Mouse (Mus musculus) Patski (cell line): ENCODE measurements around the gene Tmem182. TPM values are rescaled to one million over a fixed set of nuclear protein-coding genes. Genes with fewer than 3 reads are reported as not detected.

ENCODE experiments used
- ATAC-seq: fragments of 100-300 bp; one replicate; pipeline ENCODE4 v1.8.0; 2021
- CTCF ChIA-PET: fragments of 350-600 bp; sonication (Branson Sonifier 250); formaldehyde crosslinking; loops from one replicate; lab custom pipeline; 2022; ENCODE audit warnings: inconsistent platforms; lab: Charles Lee
- POLR2A ChIA-PET: fragments of 350-600 bp; sonication (Branson Sonifier 250); formaldehyde crosslinking; loops from one replicate; lab custom pipeline; 2022; ENCODE audit warnings: antibody characterized with exemption, inconsistent platforms; lab: Charles Lee
- DNase-seq: peaks from one replicate; pipeline ENCODE4 v3.0.0-alpha.2; 2011; ENCODE audit warnings: low read depth, low spot score
- H3K27me3 ChIP-seq: fragments of 371-371 bp; one replicate; pipeline ENCODE4 v1.5.1; 2021
- CTCF ChIP-seq: fragments of 100-300 bp; IDR thresholded peaks from one replicate; pipeline ENCODE4 v1.5.1; 2021
- in situ Hi-C: fragments of 300-500 bp; cut with MboI; formaldehyde crosslinking; loops from 3 replicates; pipeline ENCODE4 v1.11.1; 2018; ENCODE audit warnings: low pct_unique_long_range_greater_than_20kb, mixed read lengths
- polyA plus RNA-seq: library from polyadenylated mRNA; unstranded; gene quantifications from one replicate; pipeline ENCODE4 v1.2.3, GENCODE M21; 2021

The Tmem182 gene
- polyA plus RNA-seq, 1 experiment from 2014 or later: not detected

DNA sequence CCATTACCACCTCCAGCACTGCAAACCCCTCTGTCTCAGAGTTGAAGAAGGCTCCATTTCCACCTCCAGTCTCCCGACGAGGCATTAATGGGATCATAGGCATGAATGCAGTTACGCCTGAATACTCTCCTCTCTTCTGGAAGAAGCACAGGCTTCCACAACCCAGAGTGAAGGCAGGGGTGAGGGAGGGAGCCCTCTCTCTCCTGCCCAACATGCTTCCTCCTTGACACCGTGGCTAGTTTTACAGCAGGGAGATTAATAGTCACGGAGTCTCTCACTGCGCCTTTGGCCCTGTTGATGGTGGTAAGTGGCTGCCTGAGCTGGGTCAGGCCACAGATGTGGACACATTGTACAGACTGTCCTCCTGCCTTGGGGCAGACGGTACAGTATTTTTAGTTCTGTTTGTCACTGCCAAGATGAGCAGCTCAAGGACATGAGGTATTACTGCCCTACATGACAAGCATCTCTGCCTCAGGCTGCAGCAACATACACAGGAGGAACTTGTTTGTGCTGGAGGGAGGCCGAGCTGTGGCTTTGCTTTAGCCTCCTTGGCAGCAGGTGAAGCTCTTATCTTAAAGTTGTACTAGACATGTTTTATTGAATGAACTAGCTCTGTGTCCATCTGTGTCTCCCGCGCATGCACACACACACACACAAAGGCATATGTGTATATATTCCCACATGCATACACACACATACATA is 24.0 kb downstream of the Tmem182 start:
- H3K27me3 ChIP-seq: peaks cover 4% of the 10 kb centered on the region
- DNase-seq (no peak), ATAC-seq (no peak)
- in situ Hi-C loops: no loop called here
- ChIA-PET CTCF (interaction anchor here (1.0 to 2.6 kb wide), 3 partner anchors 10 to 27 kb away, joined by 3 to 8 read pairs (median 4); no protein-coding TSS in a partner anchor), POLR2A (no interaction called here)
- TF ChIP-seq CTCF: no peak

DNA sequence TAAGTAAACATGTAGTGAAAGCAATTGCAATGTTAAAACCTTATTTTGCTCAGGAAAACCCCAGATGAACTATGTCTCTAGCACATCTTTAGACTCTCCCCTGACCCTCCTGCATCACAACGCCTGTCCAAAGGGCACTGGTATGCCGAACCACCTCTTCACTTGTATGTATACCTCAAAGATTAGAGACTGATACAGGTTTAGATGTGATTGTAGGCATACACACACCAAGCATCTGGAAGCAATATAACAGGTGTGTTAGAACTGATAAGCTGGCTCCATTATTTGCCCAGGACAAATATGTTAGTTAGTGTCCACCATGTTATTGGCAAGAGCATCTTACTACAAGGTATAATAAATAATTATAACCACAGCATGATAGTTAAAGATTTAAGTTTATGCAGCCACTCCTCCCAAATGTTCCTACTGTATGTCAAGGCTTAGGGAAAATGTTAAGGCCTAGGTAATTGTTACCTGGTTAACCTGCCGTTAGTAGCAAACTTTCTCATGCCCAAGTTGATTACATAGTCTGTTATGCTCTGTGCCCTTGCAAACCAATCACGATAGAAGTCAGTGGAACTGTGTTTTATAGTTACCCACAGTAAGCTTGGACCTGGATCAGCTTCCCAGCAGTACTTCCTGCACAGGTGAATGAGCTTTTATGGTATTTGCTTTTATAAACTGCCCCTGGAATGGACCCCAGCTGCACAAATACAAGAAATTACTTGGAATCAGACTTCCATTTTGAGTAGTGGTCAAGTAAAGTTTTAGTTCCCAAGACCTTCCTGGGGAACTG is 25.5 kb downstream of the Tmem182 start:
- POLR2A ChIA-PET: no interaction called here
- CTCF ChIA-PET: no interaction called here
- no peak for ATAC-seq
- H3K27me3 ChIP-seq: peaks cover 4% of the 10 kb centered on the region
- no peak for TF ChIP-seq CTCF
- no peak for DNase-seq
- in situ Hi-C loops: no loop called here

DNA sequence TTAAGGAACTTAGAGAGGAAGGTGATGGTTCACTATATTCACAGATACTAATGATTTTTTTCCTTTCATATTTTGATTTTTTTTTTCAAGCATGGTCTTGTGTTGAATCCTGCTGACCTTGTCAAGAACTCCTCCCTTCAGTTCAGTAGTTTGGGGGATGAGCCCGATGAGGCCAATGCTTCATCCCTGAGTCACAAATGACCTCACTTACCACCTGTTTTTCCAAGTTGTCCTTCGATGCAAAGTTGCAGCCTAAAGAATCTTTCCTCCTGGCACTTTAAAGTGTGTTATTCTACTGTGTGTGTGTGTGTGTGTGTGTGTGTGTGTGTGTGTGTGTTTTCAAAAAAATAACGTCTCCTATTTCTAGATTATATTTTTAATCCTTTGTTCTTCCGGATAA is 30.1 kb downstream of the Tmem182 start:
- no peak for TF ChIP-seq CTCF
- DNase-seq (no peak), ATAC-seq (no peak)
- peaks cover 3% of the 10 kb centered on the region for H3K27me3 ChIP-seq
- ChIA-PET POLR2A (no interaction called here), CTCF (interaction anchor here (1.3 to 2.6 kb wide), 2 partner anchors 9 to 33 kb away, joined by 5 to 10 read pairs; no protein-coding TSS in a partner anchor)
- in situ Hi-C loops: no loop called here

GRCm38 (mm10) chr1:40840605-40841004 is 35.2 kb downstream of the Tmem182 start:
- peaks cover 3% of the 10 kb centered on the region for H3K27me3 ChIP-seq
- DNase-seq: no peak
- no peak for TF ChIP-seq CTCF
- in situ Hi-C loops: loop anchor here (5.0 kb wide), 1 partner anchor 43 kb away; no protein-coding TSS in a partner anchor
- CTCF ChIA-PET: interaction anchor here (1.5 kb wide), 1 partner anchor 38 kb away, joined by 3 read pairs; no protein-coding TSS in a partner anchor
- no peak for ATAC-seq
- POLR2A ChIA-PET: no interaction called here

GRCm38 (mm10) chr1:40841032-40841761 is 35.8 kb downstream of the Tmem182 start:
- in situ Hi-C loops: loop anchor here (5.0 kb wide), 1 partner anchor 44 kb away; no protein-coding TSS in a partner anchor
- DNase-seq: no peak
- H3K27me3 ChIP-seq: peaks cover 3% of the 10 kb centered on the region
- no peak for ATAC-seq
- ChIA-PET CTCF (interaction anchor here (1.5 kb wide), 1 partner anchor 39 kb away, joined by 3 read pairs; no protein-coding TSS in a partner anchor), POLR2A (no interaction called here)
- no peak for TF ChIP-seq CTCF

DNA sequence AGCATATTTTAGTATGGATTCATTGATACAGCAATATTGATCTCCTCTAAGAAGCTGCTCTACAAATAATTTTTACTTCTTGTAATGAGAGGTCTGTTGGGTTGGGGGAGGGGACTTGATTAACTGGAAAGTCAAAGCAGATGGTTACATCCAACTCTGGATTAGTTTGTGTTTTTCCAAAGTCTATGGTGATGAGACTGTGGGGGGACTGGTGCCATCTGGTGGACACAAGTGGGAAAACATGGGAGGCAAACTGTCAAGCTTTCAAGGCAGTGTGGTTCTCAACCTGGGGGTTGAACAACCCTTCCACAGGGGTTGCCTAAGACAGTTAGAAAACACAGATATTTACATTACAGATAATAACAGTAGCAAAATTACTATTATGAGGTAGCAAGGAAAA is 39.2 kb downstream of the Tmem182 start:
- in situ Hi-C loops: loop anchor here (5.0 kb wide), 1 partner anchor 47 kb away; no protein-coding TSS in a partner anchor
- ChIA-PET POLR2A (no interaction called here), CTCF (interaction anchor here (1.0 to 1.9 kb wide), 8 partner anchors 8 to 50 kb away, joined by 3 to 8 read pairs (median 5); no protein-coding TSS in a partner anchor)
- peak; percentile 85 for TF ChIP-seq CTCF
- no peak for DNase-seq
- no peak for ATAC-seq
- H3K27me3 ChIP-seq: no peaks in the 10 kb centered on the region

DNA sequence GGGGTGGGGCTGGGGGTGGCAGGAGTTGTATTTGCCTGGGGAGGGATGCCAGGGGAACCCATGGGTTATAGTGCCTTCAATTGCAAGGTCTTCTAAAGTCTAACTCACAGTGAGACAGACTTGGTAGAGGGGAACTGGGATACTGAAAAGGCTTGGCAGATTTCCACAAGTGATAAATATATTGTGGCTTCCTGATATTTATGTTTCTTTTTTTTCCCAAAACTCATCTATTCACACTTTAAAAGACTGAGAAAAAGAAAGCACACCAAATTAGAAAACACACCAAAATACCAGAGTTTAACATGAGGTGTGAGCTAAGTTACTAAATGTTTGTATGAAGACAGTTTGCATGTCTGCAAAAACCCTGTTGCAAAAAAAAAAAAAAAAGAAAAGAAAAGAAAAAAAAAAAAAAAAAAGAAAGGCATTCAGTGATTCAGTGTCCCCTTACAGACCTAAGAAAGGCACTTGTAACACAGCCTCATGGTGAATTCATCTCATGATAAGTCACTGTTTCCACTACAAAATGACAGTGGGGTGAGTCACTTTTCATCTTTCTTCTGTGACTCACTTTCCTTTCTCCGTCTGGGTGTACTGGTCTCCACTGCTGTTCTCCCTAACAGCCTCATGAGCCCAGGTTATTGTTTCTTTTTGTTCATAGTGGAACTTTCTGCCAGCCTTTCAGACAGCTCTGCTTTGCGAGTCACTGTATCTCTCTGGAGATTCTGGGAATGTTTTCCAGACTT is 42.0 kb downstream of the Tmem182 start:
- H3K27me3 ChIP-seq: no peaks in the 10 kb centered on the region
- TF ChIP-seq CTCF: no peak
- in situ Hi-C loops: no loop called here
- ChIA-PET POLR2A (no interaction called here), CTCF (interaction anchor here (1.5 kb wide), 1 partner anchor 44 kb away, joined by 5 read pairs; no protein-coding TSS in a partner anchor)
- ATAC-seq (peak; percentile 88), DNase-seq (peak; percentile 51)

DNA sequence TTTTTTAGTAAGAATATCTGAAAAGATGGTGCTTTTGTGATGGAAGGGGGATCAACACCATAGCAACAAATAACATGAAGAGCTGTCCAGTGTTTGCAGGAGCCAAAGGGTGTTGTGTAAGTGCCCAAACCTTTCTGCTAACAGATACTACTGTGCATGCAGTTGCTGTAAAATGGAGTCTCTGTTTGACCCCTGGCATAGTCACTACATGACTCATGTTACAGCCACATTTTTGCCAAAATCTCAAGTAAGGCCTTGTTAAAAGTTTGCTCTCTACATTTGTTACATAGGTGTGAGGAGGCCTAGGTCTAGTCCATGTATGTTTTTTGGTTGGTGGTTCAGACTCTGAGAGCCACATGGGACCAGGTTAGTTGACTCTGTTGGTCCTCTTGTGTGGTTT is 45.9 kb downstream of the Tmem182 start:
- ATAC-seq (no peak), DNase-seq (no peak)
- no peak for TF ChIP-seq CTCF
- ChIA-PET POLR2A (no interaction called here), CTCF (interaction anchor here (3.3 kb wide), 1 partner anchor 14 kb away, joined by 8 read pairs; no protein-coding TSS in a partner anchor)
- in situ Hi-C loops: no loop called here
- H3K27me3 ChIP-seq: peaks cover 5% of the 10 kb centered on the region

DNA sequence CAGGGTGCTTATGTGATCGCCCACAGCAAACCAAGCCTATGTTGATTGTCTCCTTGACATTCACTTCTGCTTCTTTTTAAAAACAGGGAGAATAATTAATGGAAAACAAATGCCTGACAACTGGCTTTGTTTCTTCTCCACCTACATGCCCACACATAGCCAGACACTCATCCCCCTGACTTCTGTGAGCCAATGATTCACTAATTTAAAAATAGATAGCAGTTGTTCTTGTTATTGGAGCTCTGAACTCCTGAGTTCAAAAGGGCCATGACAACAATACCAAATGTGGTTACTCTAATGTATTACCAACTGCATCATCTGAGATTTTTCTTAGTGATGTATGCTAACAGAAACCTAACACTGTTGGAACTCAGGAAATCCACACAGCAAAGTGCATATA is 49.9 kb downstream of the Tmem182 start:
- DNase-seq: no peak
- peaks cover 17% of the 10 kb centered on the region for H3K27me3 ChIP-seq
- ChIA-PET POLR2A (no interaction called here), CTCF (interaction anchor here (1.5 kb wide), 1 partner anchor 19 kb away, joined by 3 read pairs; no protein-coding TSS in a partner anchor)
- TF ChIP-seq CTCF: no peak
- in situ Hi-C loops: no loop called here
- no peak for ATAC-seq
